Mouse (Mus musculus) duodenum, adult 2 months (tissue): ENCODE results near the gene Mdga2. TPM values are rescaled to one million over a fixed set of nuclear protein-coding genes. Genes with fewer than 3 reads are reported as not detected.

Source experiments
- polyA plus RNA-seq: library from polyadenylated mRNA; depleted of rRNA; stranded (reverse); fragments of >200 nt; gene quantifications from 2 replicates; pipeline ENCODE4 v1.2.3, GENCODE M21; 2012; ENCODE audit warnings: low replicate concordance; rRNA removed

The Mdga2 gene
- polyA plus RNA-seq: 0.06 TPM in 1 of 2 replicates, not detected in the other

DNA sequence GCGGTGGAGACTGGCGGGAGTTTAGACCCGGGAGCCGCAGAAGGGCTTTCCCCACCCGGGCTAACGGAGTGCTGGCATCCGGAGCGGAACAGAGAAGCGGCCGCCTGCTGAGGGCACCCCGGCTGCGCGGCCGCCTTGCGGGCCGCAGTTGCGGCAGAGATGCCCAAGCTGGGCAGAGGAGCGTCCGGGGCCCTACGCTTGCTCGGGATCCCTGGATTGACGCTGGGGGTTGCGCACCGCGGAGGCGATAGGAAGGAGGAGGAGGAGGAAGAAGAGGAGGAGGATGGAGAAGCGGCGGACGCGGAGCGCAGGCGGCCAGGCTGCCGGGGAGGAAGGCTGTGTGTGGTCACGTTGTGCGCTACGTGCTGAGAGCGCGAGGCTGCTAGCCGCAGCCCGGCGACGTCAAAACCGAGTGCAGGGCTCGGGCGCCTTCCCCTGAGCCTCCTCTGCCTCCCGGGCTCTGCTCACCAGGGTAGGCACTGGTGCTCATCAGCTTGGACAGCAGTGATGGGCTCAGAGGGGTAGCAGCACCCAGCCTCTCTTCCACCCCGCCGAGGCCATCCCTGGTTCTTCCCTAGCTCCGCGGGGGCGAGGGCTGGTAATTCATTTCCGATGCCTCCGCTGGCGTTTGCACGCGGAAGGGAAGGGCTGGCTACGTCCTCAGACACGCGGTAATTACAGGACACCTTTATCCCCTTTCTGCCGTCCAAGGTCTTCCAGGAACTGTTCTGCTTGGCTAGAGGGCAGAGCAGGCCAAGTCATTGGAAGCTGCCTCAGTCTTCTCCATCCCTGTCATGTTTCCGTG is at the start of gene Mdga2:
TSS of gene Mdga2 (minus strand) at position 329 of the 805 bp plus-strand sequence.

